Comparison of ENCODE assay signal across 19 mouse cellular contexts in the genomic region with DNA sequence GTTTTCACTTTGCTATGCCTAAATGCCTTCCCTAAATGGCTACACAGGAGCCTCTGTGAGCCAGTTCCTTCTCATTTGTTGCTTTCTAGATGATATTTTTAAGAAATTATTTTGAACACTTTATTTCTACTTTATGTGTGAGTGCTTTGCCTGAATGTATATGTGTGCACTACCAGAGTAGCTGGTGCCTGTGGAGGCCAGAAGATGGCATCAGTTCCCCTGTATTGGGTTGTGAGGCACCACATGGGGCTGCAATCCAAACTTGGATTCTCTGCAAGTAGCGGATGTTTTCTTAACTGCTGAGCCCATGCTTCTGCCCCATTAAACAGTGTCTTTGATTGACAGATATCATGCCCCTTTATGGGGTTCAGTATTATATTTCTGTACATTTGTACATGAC.
DNase-seq lines count a peak whose midpoint lies in the region; ATAC-seq and TF ChIP-seq lines count a peak whose summit lies in the region.
"Had no signal": no experiment of that assay in that cellular context is flagged by ENCODE, and none has a peak within 500 bp of the region (broad histone marks: within the 10 kb centered on the region; RNA-seq: fewer than 3 reads in every experiment).

No protein-coding gene starts in this region.

- no peaks in the 10 kb centered on the region for H3K9me3 ChIP-seq in intestine, postnatal 0 days (ENCODE audit: control insufficient read depth)
- H3K9me3 ChIP-seq in intestine, embryonic 16.5 days (ENCODE audit: control insufficient read depth, low read length) = no peaks in the 10 kb centered on the region
- no peaks in the 10 kb centered on the region for H3K9me3 ChIP-seq in lung, embryonic 14.5 days (ENCODE audit: low read depth, low read length)
- H3K9me3 ChIP-seq: embryonic facial prominence, embryonic 12.5 days; hindbrain, embryonic 15.5 days; liver, embryonic 13.5 days; midbrain, embryonic 15.5 days; neural tube, embryonic 12.5 days had no signal

- 88% methylated on average over 1 of the region's 1 CpGs for WGBS in intestine, postnatal 0 days
- 80% methylated on average over 1 of the region's 1 CpGs for WGBS in intestine, embryonic 16.5 days
- 91% methylated on average over 1 of the region's 1 CpGs for WGBS in lung, embryonic 14.5 days

- no peak overlapping the region for H3K4me3 ChIP-seq in intestine, postnatal 0 days (ENCODE audit: low read depth, low read length)
- no peak overlapping the region for H3K4me3 ChIP-seq in intestine, embryonic 16.5 days (ENCODE audit: low read length)
- no peak overlapping the region for H3K4me3 ChIP-seq in lung, embryonic 14.5 days (ENCODE audit: low read depth, low read length)
- H3K4me3 ChIP-seq: embryonic facial prominence, embryonic 12.5 days; hindbrain, embryonic 15.5 days; liver, embryonic 13.5 days; midbrain, embryonic 15.5 days; neural tube, embryonic 12.5 days had no signal

- H3K27ac ChIP-seq in intestine, postnatal 0 days (ENCODE audit: low read depth, low read length) = no peak overlapping the region
- no peak overlapping the region for H3K27ac ChIP-seq in intestine, embryonic 16.5 days (ENCODE audit: low read length)
- H3K27ac ChIP-seq in lung, embryonic 14.5 days (ENCODE audit: low read depth) = no peak overlapping the region; the same call in 1 of the 2 replicates
- H3K27ac ChIP-seq: hindbrain, embryonic 15.5 days; liver, embryonic 13.5 days; macrophage; midbrain, embryonic 15.5 days; neural tube, embryonic 12.5 days had no signal

- H3K4me1 ChIP-seq in intestine, postnatal 0 days (replicated peaks; ENCODE audit: control insufficient read depth, insufficient read depth, low read length) = no peaks in the 10 kb centered on the region
- no peaks in the 10 kb centered on the region for H3K4me1 ChIP-seq in intestine, embryonic 16.5 days (ENCODE audit: control insufficient read depth, insufficient read depth, low read length)
- 0 out of 2 replicates have a peak, but pooled peaks cover 5% of the 10 kb centered on the region for H3K4me1 ChIP-seq in lung, embryonic 14.5 days (ENCODE audit: insufficient read depth)
- H3K4me1 ChIP-seq: embryonic facial prominence, embryonic 12.5 days; hindbrain, embryonic 15.5 days; liver, embryonic 13.5 days; midbrain, embryonic 15.5 days; neural tube, embryonic 12.5 days had no signal

- no peak for TF ChIP-seq POLR2A in brain, embryonic 14.5 days (IDR thresholded peaks at IDR 0.05; ENCODE audit: borderline replicate concordance, extremely low read depth, insufficient read depth, insufficient read length, poor library complexity, severe bottlenecking)

- no peak for ATAC-seq in intestine, postnatal 0 days
- no peak for ATAC-seq in intestine, embryonic 16.5 days
- ATAC-seq in lung, embryonic 14.5 days (ENCODE audit: insufficient read depth) = no peak
- ATAC-seq: midbrain, embryonic 15.5 days had no signal

- no peak overlapping the region for H3K4me2 ChIP-seq in intestine, postnatal 0 days (replicated peaks; ENCODE audit: low read depth)
- H3K4me2 ChIP-seq in intestine, embryonic 16.5 days (ENCODE audit: low read depth, low read length) = no peak overlapping the region
- H3K4me2 ChIP-seq in lung, embryonic 14.5 days = no peak overlapping the region
- H3K4me2 ChIP-seq: embryonic facial prominence, embryonic 12.5 days; hindbrain, embryonic 15.5 days; liver, embryonic 13.5 days; midbrain, embryonic 15.5 days; neural tube, embryonic 12.5 days had no signal

- no peaks in the 10 kb centered on the region for H3K36me3 ChIP-seq in intestine, postnatal 0 days (ENCODE audit: control insufficient read depth, insufficient read depth)
- no peaks in the 10 kb centered on the region for H3K36me3 ChIP-seq in intestine, embryonic 16.5 days (ENCODE audit: control insufficient read depth, insufficient read depth, low read length)
- H3K36me3 ChIP-seq in lung, embryonic 14.5 days (ENCODE audit: insufficient read depth) = no peaks in the 10 kb centered on the region
- H3K36me3 ChIP-seq: embryonic facial prominence, embryonic 12.5 days; hindbrain, embryonic 15.5 days; liver, embryonic 13.5 days; midbrain, embryonic 15.5 days; neural tube, embryonic 12.5 days had no signal

- H3K27me3 ChIP-seq in intestine, postnatal 0 days (replicated peaks; ENCODE audit: control insufficient read depth, insufficient read depth, low read length) = no peaks in the 10 kb centered on the region
- no peaks in the 10 kb centered on the region for H3K27me3 ChIP-seq in intestine, embryonic 16.5 days (replicated peaks; ENCODE audit: control insufficient read depth, insufficient read depth, low read length)
- H3K27me3 ChIP-seq in lung, embryonic 14.5 days (ENCODE audit: insufficient read depth, low read length) = no peaks in the 10 kb centered on the region
- H3K27me3 ChIP-seq: embryonic facial prominence, embryonic 12.5 days; hindbrain, embryonic 15.5 days; liver, embryonic 13.5 days; midbrain, embryonic 15.5 days; neural tube, embryonic 12.5 days had no signal

- DNase-seq in embryo, embryonic 11 days = peak; percentile 13
- no peak for DNase-seq in embryo, embryonic 10.5 days (ENCODE audit: low spot score)
- DNase-seq in lung, embryonic 14.5 days = peak; percentile 35
- no peak for DNase-seq in lung, postnatal 25 days (ENCODE audit: low spot score)
- peak; percentile 33 for DNase-seq in brain, embryonic 14.5 days (ENCODE audit: low read depth)
- DNase-seq in urinary bladder, adult 18-20 months (ENCODE audit: low spot score in 2 of 2) = no peak
- DNase-seq: adrenal gland, postnatal 10 days; cerebellum, adult 8-10 months; gastrocnemius, postnatal 36 days; heart, postnatal 10 days; liver, embryonic 13.5 days; thymus, postnatal 4 days had no signal

- peak; percentile 40 for TF ChIP-seq CTCF in intestine, postnatal 0 days (IDR thresholded peaks at IDR 0.05; ENCODE audit: low read depth)
- TF ChIP-seq CTCF in lung, embryonic 14.5 days (IDR thresholded peaks at IDR 0.05; ENCODE audit: low read depth) = peak; percentile 36
- no peak; the same call in 1 of the 2 replicates for TF ChIP-seq CTCF in brain, embryonic 14.5 days (IDR thresholded peaks at IDR 0.05; ENCODE audit: borderline replicate concordance, extremely low read depth, insufficient read depth, insufficient read length)

- no peak overlapping the region for H3K9ac ChIP-seq in intestine, postnatal 0 days (ENCODE audit: low read depth, low read length)
- no peak overlapping the region for H3K9ac ChIP-seq in intestine, embryonic 16.5 days (ENCODE audit: low read depth, low read length)
- H3K9ac ChIP-seq in lung, embryonic 14.5 days = no peak overlapping the region
- H3K9ac ChIP-seq: embryonic facial prominence, embryonic 12.5 days; hindbrain, embryonic 15.5 days; liver, embryonic 13.5 days; midbrain, embryonic 15.5 days; neural tube, embryonic 12.5 days had no signal

Comparison
In these comparisons a context has a peak if more than half of its experiments do, and no peak if none do; other contexts are left out.
1. DNase-seq: peak in embryo, embryonic 11 days (single experiment), lung, embryonic 14.5 days (single experiment) and brain, embryonic 14.5 days (single experiment); none in embryo, embryonic 10.5 days (single experiment), lung, postnatal 25 days (single experiment) and urinary bladder, adult 18-20 months (0 of 2).